Mouse (Mus musculus) CH12.LX (cell line): ENCODE data around the gene Gas2. TPM values are rescaled to one million over a fixed set of nuclear protein-coding genes. Genes with fewer than 3 reads are reported as not detected.

Experiments
- DNase-seq: peaks from one replicate; pipeline ENCODE4 v3.0.0-alpha.2; 2013; ENCODE audit errors: extremely low read depth
- H3K27ac ChIP-seq: 2 replicates; pipeline ENCODE4 v1.5.1; 2012; ENCODE audit warnings: low read depth, mild to moderate bottlenecking, control low read depth, moderate library complexity; ENCODE audit not compliant: insufficient read depth
- H3K27me3 ChIP-seq: replicated peaks from 2 replicates; pipeline ENCODE3; 2012; ENCODE audit warnings: inconsistent platforms
- H3K36me3 ChIP-seq, 2 experiments: replicated peaks in 1 of 2; 2 replicates each; pipeline versions ENCODE3 to v1.6.1; 2012; ENCODE audit warnings: inconsistent platforms in 1 of 2, low read length in 1 of 2, mild to moderate bottlenecking in 1 of 2, mixed read lengths in 1 of 2, moderate library complexity in 1 of 2; ENCODE audit not compliant: control insufficient read depth in 1 of 2, insufficient read depth in 1 of 2
- H3K4me1 ChIP-seq, 2 experiments: 2 replicates each; pipeline ENCODE4 v1.6.1; 2012; ENCODE audit warnings: inconsistent platforms in 1 of 2, moderate library complexity in 1 of 2; ENCODE audit not compliant: insufficient read depth in 2 of 2, control insufficient read depth in 1 of 2
- H3K4me2 ChIP-seq: 2 replicates; pipeline ENCODE4 v1.6.1; 2012; ENCODE audit warnings: low read depth, mild to moderate bottlenecking, control low read depth; ENCODE audit not compliant: poor library complexity, insufficient read depth, severe bottlenecking
- H3K4me3 ChIP-seq, 3 experiments: fragments of 150-350 bp in 1 of 3; sonication (generic) in 1 of 3; replicated peaks in 1 of 3; 2 replicates each; pipeline versions ENCODE3 to v1.5.1; 2011 to 2012; ENCODE audit warnings: low read depth in 2 of 3, low read length in 2 of 3, mild to moderate bottlenecking in 2 of 3, moderate library complexity in 2 of 3, control low read depth in 1 of 3, improper control_type of control experiment in 1 of 3, inconsistent platforms in 1 of 3, mixed read lengths in 1 of 3; ENCODE audit not compliant: poor library complexity in 1 of 3
- H3K79me2 ChIP-seq: replicated peaks from 2 replicates; pipeline ENCODE4 v1.6.1; 2012; ENCODE audit warnings: mild to moderate bottlenecking, moderate library complexity; ENCODE audit not compliant: control insufficient read depth, poor library complexity, insufficient read depth, severe bottlenecking; ENCODE audit errors: extremely low read depth
- H3K9ac ChIP-seq: 2 replicates; pipeline ENCODE4 v1.6.1; 2012; ENCODE audit warnings: low read depth, mild to moderate bottlenecking, control low read depth, moderate library complexity; ENCODE audit not compliant: insufficient read depth
- H3K9me3 ChIP-seq: replicated peaks from 2 replicates; pipeline ENCODE3; 2012; ENCODE audit warnings: low read length, inconsistent platforms, mixed read lengths
- CHD2 ChIP-seq: IDR thresholded peaks from 2 replicates; pipeline ENCODE4 v1.6.1; 2011; ENCODE audit warnings: low read length, improper control_type of control experiment
- CTCF ChIP-seq, 2 experiments: IDR thresholded peaks in 1 of 2; conservative IDR thresholded peaks in 1 of 2; 2 replicates each; pipeline ENCODE4 v1.5.1; 2011 to 2012; ENCODE audit warnings: low read depth in 2 of 2, low read length in 2 of 2, improper control_type of control experiment in 1 of 2, inconsistent platforms in 1 of 2, mild to moderate bottlenecking in 1 of 2, moderate library complexity in 1 of 2
- E2F4 ChIP-seq: IDR thresholded peaks from 2 replicates; pipeline ENCODE4 v1.6.1; 2011; ENCODE audit warnings: low read depth, low read length, improper control_type of control experiment; ENCODE audit not compliant: insufficient replicate concordance
- ELF1 ChIP-seq: IDR thresholded peaks from 2 replicates; pipeline ENCODE4 v1.6.1; 2014; ENCODE audit warnings: low read depth, mild to moderate bottlenecking, inconsistent platforms, low read length, improper control_type of control experiment
- EP300 ChIP-seq: IDR thresholded peaks from 2 replicates; pipeline ENCODE4 v1.6.1; 2011; ENCODE audit warnings: low read length, improper control_type of control experiment
- HCFC1 ChIP-seq: IDR thresholded peaks from 2 replicates; pipeline ENCODE4 v1.6.1; 2012; ENCODE audit warnings: low read depth, mild to moderate bottlenecking, inconsistent platforms, low read length, improper control_type of control experiment
- IRF4 ChIP-seq: IDR thresholded peaks from 2 replicates; pipeline ENCODE4 v1.6.1; 2014; ENCODE audit warnings: low read depth, mild to moderate bottlenecking, inconsistent platforms, low read length, improper control_type of control experiment
- JUN ChIP-seq: IDR thresholded peaks from 2 replicates; pipeline ENCODE4 v1.6.1; 2011; ENCODE audit warnings: low read depth, mild to moderate bottlenecking, low read length, improper control_type of control experiment, moderate library complexity; ENCODE audit not compliant: insufficient read depth
- JUND ChIP-seq: conservative IDR thresholded peaks from 2 replicates; pipeline ENCODE4 v1.6.1; 2011; ENCODE audit warnings: low read depth, low read length, improper control_type of control experiment
- MXI1 ChIP-seq: IDR thresholded peaks from 2 replicates; pipeline ENCODE4 v1.6.1; 2011; ENCODE audit warnings: mild to moderate bottlenecking, low read depth, low read length, improper control_type of control experiment
- NELFE ChIP-seq: IDR thresholded peaks from 2 replicates; pipeline ENCODE4 v1.6.1; 2011; ENCODE audit warnings: low read depth, low read length, improper control_type of control experiment
- RAD21 ChIP-seq: IDR thresholded peaks from 2 replicates; pipeline ENCODE4 v1.6.1; 2011; ENCODE audit warnings: low read depth, mild to moderate bottlenecking, low read length, improper control_type of control experiment, moderate library complexity
- SMC3 ChIP-seq: IDR thresholded peaks from 2 replicates; pipeline ENCODE4 v1.6.1; 2011; ENCODE audit warnings: low read depth, low read length, improper control_type of control experiment
- TBP ChIP-seq: conservative IDR thresholded peaks from 2 replicates; pipeline ENCODE4 v1.6.1; 2011; ENCODE audit warnings: low read depth, low read length, improper control_type of control experiment
- UBTF ChIP-seq: IDR thresholded peaks from 2 replicates; pipeline ENCODE4 v1.6.1; 2012; ENCODE audit warnings: low read depth, mild to moderate bottlenecking, inconsistent platforms, low read length, improper control_type of control experiment, moderate library complexity
- USF1 ChIP-seq: IDR thresholded peaks from 2 replicates; pipeline ENCODE4 v1.6.1; 2014; ENCODE audit warnings: low read depth, mild to moderate bottlenecking, inconsistent platforms, low read length, improper control_type of control experiment
- ZC3H11A ChIP-seq: IDR thresholded peaks from 2 replicates; pipeline ENCODE4 v1.6.1; 2012; ENCODE audit warnings: low read depth, mild to moderate bottlenecking, inconsistent platforms, low read length, improper control_type of control experiment
- dilution Hi-C: fragments of 300-500 bp; cut with MboI; formaldehyde crosslinking; loops from 2 replicates; pipeline ENCODE4 v1.14.3; 2020; ENCODE audit warnings: low sequenced_read_pairs; ENCODE audit not compliant: extremely low pct_unique_long_range_greater_than_20kb, extremely low pct_ligation_motif_present
- in situ Hi-C: fragments of 300-500 bp; cut with MboI; formaldehyde crosslinking; loops from 3 replicates; pipeline ENCODE4 v1.14.3; 2019; ENCODE audit warnings: low sequenced_read_pairs, low pct_ligation_motif_present, low pct_unique_long_range_greater_than_20kb, mixed read lengths
- polyA plus RNA-seq: library from polyadenylated mRNA; unstranded; fragments of >175 nt; gene quantifications from 2 replicates; pipeline ENCODE4 v1.2.1, GENCODE M21; 2012; ENCODE audit warnings: low read depth; ENCODE audit not compliant: insufficient read length
- total RNA-seq, 2 experiments: library from RNA; depleted of rRNA; stranded (reverse); fragments of 300-350 nt in 1 of 2; fragments of >200 nt in 1 of 2; gene quantifications; 2 replicates each; pipeline ENCODE4 v1.2.3; 2012 to 2014

Gas2 gene
- total and polyA plus RNA-seq, 3 experiments, result 2.7 to 4.3 (median 3.3) TPM

DNA sequence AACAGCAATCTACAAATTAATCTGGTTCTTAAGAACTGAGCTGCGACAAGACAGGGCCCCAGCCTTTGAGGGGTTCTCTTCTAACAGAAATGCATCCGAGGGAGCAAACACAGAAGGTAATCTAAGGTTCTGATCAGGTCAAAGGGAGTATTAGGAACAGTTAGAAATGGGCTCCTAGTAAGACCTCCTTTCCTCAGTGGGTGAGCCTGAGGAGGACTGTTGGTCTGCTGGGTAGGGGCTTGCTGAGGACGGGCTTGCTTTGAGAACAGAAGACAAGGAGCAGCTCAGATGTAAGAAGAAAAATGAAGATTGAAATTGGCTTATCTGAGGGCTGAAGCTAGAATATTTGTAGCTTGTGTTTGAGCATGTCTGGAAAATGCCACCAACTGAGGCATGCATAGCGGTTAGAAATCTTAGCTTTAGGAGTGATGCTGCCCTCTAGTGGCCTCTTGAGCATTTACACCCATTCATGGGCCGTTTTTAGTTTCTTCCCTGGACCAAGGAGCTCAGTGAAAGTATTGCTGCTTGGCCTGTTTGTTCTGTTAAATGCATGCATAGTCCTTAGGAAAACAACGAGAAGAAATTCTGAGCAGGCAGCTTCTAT, 110.5 kb downstream of the Gas2 start:
- Histone ChIP-seq H3K27me3 (no peaks in the 10 kb centered on the region), H3K4me1 (no peaks in the 10 kb centered on the region), H3K4me3 (no peak overlapping the region), H3K9ac (no peak overlapping the region), H3K79me2 (no peaks in the 10 kb centered on the region), H3K27ac (no peak overlapping the region), H3K36me3 (no peaks in the 10 kb centered on the region), H3K9me3 (peaks cover 7% of the 10 kb centered on the region), H3K4me2 (no peak overlapping the region)
- peak; percentile 70 for TF ChIP-seq RAD21
- TF ChIP-seq USF1, result no peak
- TF ChIP-seq ZC3H11A, result peak; percentile 15; the same call in 1 of the 2 replicates
- TF ChIP-seq EP300, result no peak
- peak; percentile 60 for TF ChIP-seq SMC3
- TF ChIP-seq CTCF (conservative IDR thresholded peaks at IDR 0.05 in 1 of 2, IDR thresholded peaks at IDR 0.05 in 1 of 2; ENCODE audit: low read depth in 2 of 2, low read length in 2 of 2), result peak; percentile 35 to 69
- peak; percentile 43 for DNase-seq
- dilution Hi-C loops (no loop called here), in situ Hi-C loops (no loop called here)

DNA sequence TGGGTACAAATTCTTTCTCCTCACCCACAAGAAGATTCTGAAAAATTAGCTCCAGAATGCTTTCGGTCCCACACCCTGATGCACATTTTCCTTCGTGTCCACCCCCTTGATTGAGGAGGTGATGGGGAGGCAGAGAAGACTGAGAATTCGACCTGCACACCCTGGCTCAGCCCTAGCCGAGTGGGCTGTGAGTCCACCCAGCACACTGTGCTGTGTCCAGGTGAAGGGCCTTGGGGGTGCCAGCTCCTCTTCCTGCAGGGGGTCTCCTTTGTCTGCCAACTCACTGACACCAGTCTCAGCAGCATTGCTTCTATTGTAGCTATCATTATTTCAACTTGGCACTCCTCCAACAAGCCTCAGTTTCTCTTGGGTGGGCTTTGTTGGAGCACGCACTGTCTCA, 111.3 kb downstream of the Gas2 start:
- dilution Hi-C loops (no loop called here), in situ Hi-C loops (no loop called here)
- no peak for TF ChIP-seq HCFC1
- no peak overlapping the region for H3K27ac ChIP-seq
- no peaks in the 10 kb centered on the region for H3K27me3 ChIP-seq
- H3K4me1 ChIP-seq, result no peaks in the 10 kb centered on the region
- no peak for DNase-seq
- H3K9me3 ChIP-seq, result peaks cover 7% of the 10 kb centered on the region
- no peak overlapping the region for H3K4me3 ChIP-seq
- H3K9ac ChIP-seq, result no peak overlapping the region
- H3K36me3 ChIP-seq, result no peaks in the 10 kb centered on the region
- H3K4me2 ChIP-seq, result no peak overlapping the region
- no peaks in the 10 kb centered on the region for H3K79me2 ChIP-seq

DNA sequence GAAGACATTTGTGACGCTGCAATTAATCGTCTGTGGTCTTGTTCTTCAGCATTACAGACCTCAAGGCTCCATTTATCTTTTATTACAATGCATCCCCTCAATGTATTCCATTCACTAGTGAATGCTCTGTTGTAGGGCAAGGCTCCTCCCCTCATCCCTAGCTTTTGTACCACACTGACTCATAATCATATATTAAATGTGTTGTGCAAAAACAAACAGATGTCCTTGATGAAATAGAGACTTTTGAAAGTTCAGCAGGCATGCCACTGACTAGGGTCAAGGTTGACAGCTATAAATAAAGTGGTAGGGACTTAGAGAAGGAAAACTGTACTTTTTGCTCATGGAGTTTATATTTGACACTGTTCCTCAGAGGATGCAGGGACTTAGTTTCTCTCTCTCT, 111.7 kb downstream of the Gas2 start:
- dilution Hi-C loops, result no loop called here
- no peak overlapping the region for H3K4me2 ChIP-seq
- no peaks in the 10 kb centered on the region for H3K27me3 ChIP-seq
- H3K27ac ChIP-seq, result no peak overlapping the region
- no peak overlapping the region for H3K9ac ChIP-seq
- TF ChIP-seq JUN (no peak), NELFE (no peak), HCFC1 (no peak), JUND (no peak), MXI1 (no peak), CHD2 (no peak), EP300 (no peak), IRF4 (no peak), RAD21 (no peak), TBP (no peak), UBTF (no peak), E2F4 (no peak), ELF1 (no peak), CTCF (conservative IDR thresholded peaks at IDR 0.05 in 1 of 2, IDR thresholded peaks at IDR 0.05 in 1 of 2; ENCODE audit: low read depth in 2 of 2, low read length in 2 of 2) (no peak), SMC3 (no peak)
- H3K79me2 ChIP-seq, result no peaks in the 10 kb centered on the region
- in situ Hi-C loops, result no loop called here
- H3K4me3 ChIP-seq, result no peak overlapping the region
- no peaks in the 10 kb centered on the region for H3K36me3 ChIP-seq
- no peak for DNase-seq
- H3K9me3 ChIP-seq, result peaks cover 7% of the 10 kb centered on the region
- H3K4me1 ChIP-seq, result no peaks in the 10 kb centered on the region
